Mouse (Mus musculus) liver, adult 2 months (tissue): ENCODE measurements around the gene Ppp1r3c.

Experiments used
- CTCF ChIP-seq: fragments of 200-500 bp; IDR thresholded peaks from 2 replicates; pipeline ENCODE4 v1.5.1; 2011; ENCODE audit warnings: low read depth, low read length, control low read depth
- POLR2A ChIP-seq: fragments of 200-500 bp; IDR thresholded peaks from 2 replicates; pipeline ENCODE4 v1.6.1; 2011; ENCODE audit warnings: low read length, control low read depth; ENCODE audit not compliant: insufficient read depth; ENCODE audit errors: extremely low read depth

DNA sequence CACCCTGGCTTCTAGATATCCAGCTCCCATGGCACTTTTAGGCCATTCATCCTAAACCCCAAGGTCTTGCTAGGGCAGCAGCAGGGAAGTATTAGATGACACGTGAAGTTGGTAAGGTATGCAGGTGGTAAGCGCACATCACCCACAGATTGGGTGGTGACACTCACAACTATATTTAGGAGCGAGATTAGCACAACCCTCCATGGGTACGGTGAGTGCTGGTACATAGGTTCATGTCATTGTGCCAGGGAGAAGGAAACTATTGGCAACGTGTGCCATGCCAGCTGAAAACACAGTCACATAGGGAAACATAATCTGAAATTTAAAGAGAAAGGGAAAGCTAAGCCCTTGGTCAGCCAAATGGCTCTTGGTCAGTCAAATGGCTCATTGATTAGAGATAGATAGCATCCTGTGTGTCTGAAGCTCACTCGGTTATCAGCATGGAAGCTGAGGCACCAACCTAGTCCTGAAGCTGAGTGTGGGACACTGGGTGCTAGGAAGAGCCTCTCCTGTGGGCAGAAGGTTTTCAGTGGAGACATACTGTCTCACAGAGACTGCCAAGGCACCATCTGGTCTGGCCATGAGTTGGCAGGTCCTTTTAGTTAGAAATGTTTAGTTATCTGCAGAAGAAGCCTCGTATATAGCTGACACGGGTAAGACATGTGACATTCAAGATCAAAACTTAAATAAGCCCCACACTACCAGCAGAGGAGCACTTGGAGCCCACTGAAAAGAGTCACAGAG lies 37.4 kb upstream of the Ppp1r3c start:
- TF ChIP-seq CTCF (no peak), POLR2A (no peak)
